Mouse (Mus musculus): ENCODE results near the gene Ugt1a1. TPM values are rescaled to one million over a fixed set of nuclear protein-coding genes. Genes with fewer than 3 reads are reported as not detected.

The Ugt1a1 gene
- polyA plus RNA-seq, 1 experiment from 2014 or later = 0.14 TPM

DNA sequence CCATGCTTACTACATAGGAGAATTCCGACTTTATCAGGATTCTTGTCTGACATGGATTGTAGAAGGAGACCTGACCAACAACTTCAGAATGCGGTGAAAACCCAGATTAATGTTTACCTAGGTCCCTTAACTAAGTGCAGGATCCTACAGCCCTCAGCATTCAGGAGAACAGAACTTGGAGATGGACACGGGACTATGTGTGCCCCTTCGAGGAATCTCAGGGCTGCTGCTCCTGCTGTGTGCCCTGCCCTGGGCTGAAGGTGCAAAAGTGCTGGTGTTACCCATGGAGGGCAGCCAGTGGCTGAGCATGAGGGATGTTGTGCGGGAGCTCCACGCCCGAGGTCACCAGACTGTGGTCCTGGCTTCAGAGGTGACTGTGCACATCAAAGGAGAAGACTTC, 11.3 kb upstream of the Ugt1a1 start, which contains the start of gene Ugt1a2:
Gene Ugt1a2 (plus strand): TSS at position 146 of the 400 bp plus-strand sequence.
- ATAC-seq (replicated peaks; ENCODE audit: extremely low read depth, insufficient read depth, low FRiP score) = no peak
- 73% methylated on average over 7 of the region's 7 CpGs for WGBS
- peaks cover 2% of the 10 kb centered on the region; the same call in 1 of the 2 replicates for H3K9me3 ChIP-seq (replicated peaks; ENCODE audit: control insufficient read depth, low read length)
- H3K4me3 ChIP-seq (ENCODE audit: low read length) = no peak within 1 kb of the TSS
- no peak within 1 kb of the TSS for H3K27ac ChIP-seq (ENCODE audit: low read length)
- H3K36me3 ChIP-seq (ENCODE audit: control insufficient read depth, insufficient read depth) = no peaks in the 10 kb centered on the region
- H3K27me3 ChIP-seq (ENCODE audit: control insufficient read depth, insufficient read depth, low read length) = no peaks in the 10 kb centered on the region
- H3K9ac ChIP-seq (ENCODE audit: low read length) = no peak within 1 kb of the TSS
- peaks cover 2% of the 10 kb centered on the region; the same call in 1 of the 2 replicates for H3K4me1 ChIP-seq (ENCODE audit: control insufficient read depth, insufficient read depth, low read length)
- H3K4me2 ChIP-seq (ENCODE audit: low read depth, low read length) = no peak within 1 kb of the TSS

DNA sequence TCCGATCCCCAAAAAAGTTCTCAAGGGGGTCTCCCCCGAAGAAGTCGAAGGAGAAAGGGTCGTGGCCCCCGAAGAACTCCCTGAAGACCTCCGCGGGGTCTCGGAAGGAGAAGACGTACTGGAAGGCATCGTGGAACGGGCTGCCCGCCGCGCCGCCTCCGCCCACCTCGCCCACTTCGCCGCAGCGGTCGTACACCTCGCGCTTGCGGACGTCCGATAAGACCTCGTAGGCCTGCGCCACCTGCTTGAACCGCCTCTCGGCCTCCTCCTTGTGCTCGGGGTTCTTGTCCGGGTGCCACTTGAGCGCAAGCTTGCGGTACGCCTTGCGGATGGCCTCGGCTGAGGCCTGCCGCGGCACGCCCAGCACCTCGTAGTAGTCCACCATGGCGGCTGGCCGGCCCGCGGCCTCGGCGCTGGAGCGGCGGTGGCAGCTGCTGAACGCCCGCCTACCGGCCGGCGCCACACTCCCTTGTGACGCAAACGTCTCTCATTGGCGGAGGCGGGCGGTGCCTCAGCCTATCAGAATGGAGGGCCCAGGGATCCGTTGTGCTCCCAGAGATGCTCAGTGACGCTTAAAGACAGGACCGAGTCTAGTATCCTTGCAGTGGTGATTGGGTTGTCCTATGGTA, 6.4 kb upstream of the Ugt1a1 start, which contains the start of gene Dnajb3:
Gene Dnajb3 (minus strand): TSS at position 489 of the 629 bp plus-strand sequence.
- 4% methylated on average over 62 of the region's 62 CpGs for WGBS
- peak within 1 kb of the TSS; percentile 57 for H3K4me3 ChIP-seq (ENCODE audit: low read length)
- peaks cover 2% of the 10 kb centered on the region; the same call in 1 of the 2 replicates for H3K9me3 ChIP-seq (replicated peaks; ENCODE audit: control insufficient read depth, low read length)
- peak within 1 kb of the TSS; percentile 80 for H3K9ac ChIP-seq (ENCODE audit: low read length)
- no peaks in the 10 kb centered on the region for H3K36me3 ChIP-seq (ENCODE audit: control insufficient read depth, insufficient read depth)
- H3K4me2 ChIP-seq (ENCODE audit: low read depth, low read length) = peak within 1 kb of the TSS; percentile 78
- H3K4me1 ChIP-seq (ENCODE audit: control insufficient read depth, insufficient read depth, low read length) = peaks cover 2% of the 10 kb centered on the region; the same call in 1 of the 2 replicates
- peak; percentile 99 for ATAC-seq (replicated peaks; ENCODE audit: extremely low read depth, insufficient read depth, low FRiP score)
- no peaks in the 10 kb centered on the region for H3K27me3 ChIP-seq (ENCODE audit: control insufficient read depth, insufficient read depth, low read length)
- H3K27ac ChIP-seq (ENCODE audit: low read length) = no peak within 1 kb of the TSS

- H3K4me2 ChIP-seq (ENCODE audit: low read depth, low read length) = no peak overlapping the region
- ATAC-seq (replicated peaks; ENCODE audit: extremely low read depth, insufficient read depth, low FRiP score) = no peak
- H3K27me3 ChIP-seq (ENCODE audit: control insufficient read depth, insufficient read depth, low read length) = no peaks in the 10 kb centered on the region
- H3K9me3 ChIP-seq (replicated peaks; ENCODE audit: control insufficient read depth, low read length) = peaks cover 10% of the 10 kb centered on the region
- no peak overlapping the region for H3K27ac ChIP-seq (ENCODE audit: low read length)
- H3K4me1 ChIP-seq (ENCODE audit: control insufficient read depth, insufficient read depth, low read length) = peaks cover 2% of the 10 kb centered on the region; the same call in 1 of the 2 replicates
- no peak overlapping the region for H3K4me3 ChIP-seq (ENCODE audit: low read length)
- WGBS = 50% methylated on average over 2 of the region's 2 CpGs
- no peaks in the 10 kb centered on the region for H3K36me3 ChIP-seq (ENCODE audit: control insufficient read depth, insufficient read depth)
- no peak overlapping the region for H3K9ac ChIP-seq (ENCODE audit: low read length)
Observed at GRCm38 (mm10) chr1:88206843-88207479, 4.8 kb upstream of the Ugt1a1 start.

GRCm38 (mm10) chr1:88212341-88213045, 734 bp downstream of the Ugt1a1 start:
- Histone ChIP-seq H3K4me3 (ENCODE audit: low read length) (no peak overlapping the region), H3K4me1 (ENCODE audit: control insufficient read depth, insufficient read depth, low read length) (no peaks in the 10 kb centered on the region), H3K27ac (ENCODE audit: low read length) (no peak overlapping the region), H3K36me3 (ENCODE audit: control insufficient read depth, insufficient read depth) (no peaks in the 10 kb centered on the region), H3K9ac (ENCODE audit: low read length) (no peak overlapping the region), H3K9me3 (replicated peaks; ENCODE audit: control insufficient read depth, low read length) (peaks cover 57% of the 10 kb centered on the region), H3K4me2 (ENCODE audit: low read depth, low read length) (no peak overlapping the region), H3K27me3 (ENCODE audit: control insufficient read depth, insufficient read depth, low read length) (no peaks in the 10 kb centered on the region)
- 55% methylated on average over 8 of the region's 8 CpGs for WGBS
- peak; percentile 5; the same call in 1 of the 2 replicates for ATAC-seq (replicated peaks; ENCODE audit: extremely low read depth, insufficient read depth, low FRiP score)

DNA sequence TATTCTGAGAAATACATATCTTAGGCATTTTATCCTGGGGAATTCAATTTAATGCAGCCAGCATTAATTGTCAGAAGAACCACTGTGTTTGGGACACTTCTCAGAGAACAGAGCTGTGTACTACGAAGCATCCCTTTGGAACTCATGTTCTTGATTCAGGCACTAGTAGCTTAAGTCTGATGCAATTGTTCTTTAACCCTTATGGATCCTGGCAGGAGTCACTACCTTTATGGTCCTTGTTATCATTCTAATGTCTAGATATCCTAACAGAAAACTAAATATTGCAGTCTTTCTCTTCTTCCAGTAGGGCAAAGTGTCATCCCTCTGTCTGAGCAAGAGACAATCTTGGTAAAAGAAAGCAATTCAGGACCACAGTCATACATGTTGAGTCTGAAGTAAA, 1.3 kb downstream of the Ugt1a1 start:
- Histone ChIP-seq H3K36me3 (ENCODE audit: control insufficient read depth, insufficient read depth) (no peaks in the 10 kb centered on the region), H3K9me3 (replicated peaks; ENCODE audit: control insufficient read depth, low read length) (peaks cover 59% of the 10 kb centered on the region), H3K27ac (ENCODE audit: low read length) (no peak overlapping the region), H3K4me2 (ENCODE audit: low read depth, low read length) (no peak overlapping the region), H3K4me3 (ENCODE audit: low read length) (no peak overlapping the region), H3K4me1 (ENCODE audit: control insufficient read depth, insufficient read depth, low read length) (no peaks in the 10 kb centered on the region), H3K9ac (ENCODE audit: low read length) (no peak overlapping the region), H3K27me3 (ENCODE audit: control insufficient read depth, insufficient read depth, low read length) (no peaks in the 10 kb centered on the region)
- WGBS = 68% methylated on average over 1 of the region's 1 CpGs
- no peak for ATAC-seq (replicated peaks; ENCODE audit: extremely low read depth, insufficient read depth, low FRiP score)

- Histone ChIP-seq H3K27me3 (ENCODE audit: control insufficient read depth, insufficient read depth, low read length) (no peaks in the 10 kb centered on the region), H3K4me3 (ENCODE audit: low read length) (no peak overlapping the region), H3K4me2 (ENCODE audit: low read depth, low read length) (no peak overlapping the region), H3K36me3 (ENCODE audit: control insufficient read depth, insufficient read depth) (no peaks in the 10 kb centered on the region), H3K27ac (ENCODE audit: low read length) (no peak overlapping the region), H3K9ac (ENCODE audit: low read length) (no peak overlapping the region), H3K4me1 (ENCODE audit: control insufficient read depth, insufficient read depth, low read length) (no peaks in the 10 kb centered on the region), H3K9me3 (replicated peaks; ENCODE audit: control insufficient read depth, low read length) (peaks cover 59% of the 10 kb centered on the region)
- peak; percentile 6; the same call in 1 of the 2 replicates for ATAC-seq (replicated peaks; ENCODE audit: extremely low read depth, insufficient read depth, low FRiP score)
- 67% methylated on average over 2 of the region's 2 CpGs for WGBS
Observed at GRCm38 (mm10) chr1:88213766-88214461, 2.2 kb downstream of the Ugt1a1 start.

DNA sequence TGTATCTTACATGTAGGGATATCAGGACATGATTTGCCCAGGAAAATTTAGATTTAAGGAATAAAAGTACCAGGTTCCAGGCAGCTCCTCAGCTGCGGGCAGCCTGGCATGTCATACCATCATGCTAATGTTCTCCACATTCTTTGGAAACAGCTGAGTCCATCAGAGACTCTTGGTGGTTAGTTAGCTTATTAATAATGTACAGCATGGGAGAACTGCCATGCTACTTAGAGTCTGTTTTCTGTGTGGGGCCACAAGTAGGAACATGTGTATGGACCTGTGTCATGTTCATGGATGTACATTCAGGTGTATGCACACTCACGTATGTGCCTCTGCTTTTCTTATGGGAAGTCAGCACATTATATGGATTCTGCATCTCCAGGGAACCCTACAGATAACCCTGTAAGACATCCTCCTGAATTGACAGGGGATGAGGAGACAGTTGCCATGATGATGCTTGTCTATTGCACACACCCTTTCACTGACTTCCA, 2.7 kb downstream of the Ugt1a1 start:
- no peak overlapping the region for H3K27ac ChIP-seq (ENCODE audit: low read length)
- H3K36me3 ChIP-seq (ENCODE audit: control insufficient read depth, insufficient read depth) = no peaks in the 10 kb centered on the region
- no peaks in the 10 kb centered on the region for H3K27me3 ChIP-seq (ENCODE audit: control insufficient read depth, insufficient read depth, low read length)
- no peak overlapping the region for H3K9ac ChIP-seq (ENCODE audit: low read length)
- ATAC-seq (replicated peaks; ENCODE audit: extremely low read depth, insufficient read depth, low FRiP score) = no peak
- peaks cover 59% of the 10 kb centered on the region for H3K9me3 ChIP-seq (replicated peaks; ENCODE audit: control insufficient read depth, low read length)
- no peak overlapping the region for H3K4me3 ChIP-seq (ENCODE audit: low read length)
- no peaks in the 10 kb centered on the region for H3K4me1 ChIP-seq (ENCODE audit: control insufficient read depth, insufficient read depth, low read length)
- WGBS = 65% methylated on average over 2 of the region's 2 CpGs
- H3K4me2 ChIP-seq (ENCODE audit: low read depth, low read length) = no peak overlapping the region

- no peak for ATAC-seq (replicated peaks; ENCODE audit: extremely low read depth, insufficient read depth, low FRiP score)
Observed at GRCm38 (mm10) chr1:88215466-88216380, 4.0 kb downstream of the Ugt1a1 start.

More at GRCm38 (mm10) chr1:88215466-88216380, 4.0 kb downstream of the Ugt1a1 start:
- Histone ChIP-seq H3K4me2 (ENCODE audit: low read depth, low read length) (no peak overlapping the region), H3K9ac (ENCODE audit: low read length) (no peak overlapping the region), H3K4me1 (ENCODE audit: control insufficient read depth, insufficient read depth, low read length) (no peaks in the 10 kb centered on the region), H3K27me3 (ENCODE audit: control insufficient read depth, insufficient read depth, low read length) (no peaks in the 10 kb centered on the region), H3K4me3 (ENCODE audit: low read length) (no peak overlapping the region), H3K27ac (ENCODE audit: low read length) (no peak overlapping the region), H3K9me3 (replicated peaks; ENCODE audit: control insufficient read depth, low read length) (peaks cover 59% of the 10 kb centered on the region), H3K36me3 (ENCODE audit: control insufficient read depth, insufficient read depth) (no peaks in the 10 kb centered on the region)
- 61% methylated on average over 10 of the region's 10 CpGs for WGBS

All from heart, embryonic 16.5 days (tissue).